Mouse (Mus musculus) spleen, postnatal 10 days (tissue): Measurements from ENCODE around the gene Spns3.
"Not testable (repeated sequence)": the region's sequence is repeated elsewhere in the genome, so short reads cannot be mapped to it uniquely, and the experiment has no call there.

Experiments
- DNase-seq, 2 experiments: peaks; one replicate each; pipeline ENCODE4 v3.0.0; 2021 to 2022; ENCODE audit warnings: low spot score in 2 of 2

The Spns3 gene

DNA sequence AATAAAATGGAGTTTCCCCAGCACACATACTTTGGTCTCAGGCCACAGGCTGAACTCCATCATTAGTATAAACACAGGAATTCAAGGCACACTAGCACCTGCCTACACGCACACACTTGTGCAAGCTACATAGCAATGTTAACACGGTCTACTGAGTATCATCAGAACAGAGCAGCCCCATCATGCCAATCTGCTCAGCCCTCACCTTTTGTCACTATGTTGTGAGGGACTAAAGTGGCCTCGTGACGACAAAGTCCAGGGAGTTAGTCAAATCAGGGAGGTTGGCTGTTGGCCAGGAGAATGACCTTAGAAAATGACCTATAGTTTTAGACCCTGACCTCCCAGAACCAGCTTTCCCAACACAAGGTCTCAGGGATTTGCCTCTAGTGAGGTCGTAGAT is 7.8 kb upstream of the Spns3 start:
- no peak for DNase-seq

DNA sequence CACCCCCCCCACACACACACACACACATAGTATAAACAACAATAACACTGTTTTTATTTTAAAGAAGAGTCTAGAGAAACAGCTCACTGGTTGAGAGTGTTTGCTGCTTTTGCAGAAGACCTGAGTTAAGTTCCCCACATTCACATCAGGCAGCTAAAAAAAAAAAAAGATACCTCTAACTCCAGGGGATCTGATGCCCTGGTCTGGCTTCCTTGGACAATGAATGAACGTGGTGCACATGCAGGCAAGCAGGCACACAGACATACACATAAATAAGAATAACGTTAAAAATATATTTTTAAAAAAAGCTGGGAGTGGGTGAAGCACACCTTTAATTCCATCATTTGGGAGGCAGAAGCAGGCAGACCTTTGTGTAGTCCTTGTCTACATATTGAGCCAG is 6.6 kb upstream of the Spns3 start:
- no peak for DNase-seq

DNA sequence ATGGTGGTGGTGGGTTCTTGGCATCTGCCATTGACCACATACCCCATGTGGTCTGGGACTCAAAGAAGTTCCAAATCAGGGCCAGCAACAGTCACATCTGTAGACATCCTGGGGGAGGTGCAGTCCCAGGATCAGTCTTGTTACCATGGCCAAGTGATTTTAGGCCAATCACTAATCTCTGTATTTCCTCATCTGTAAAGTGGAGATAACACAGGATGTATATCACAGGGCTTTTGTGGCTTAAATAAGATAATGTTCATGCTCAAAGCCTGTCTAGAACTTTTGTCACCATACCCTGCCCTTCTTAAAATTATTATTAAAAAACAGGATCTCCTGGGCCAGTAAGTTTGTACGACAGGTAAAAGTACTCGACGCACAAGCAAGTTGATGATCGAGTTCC is 6.2 kb upstream of the Spns3 start:
- DNase-seq, result no peak

DNA sequence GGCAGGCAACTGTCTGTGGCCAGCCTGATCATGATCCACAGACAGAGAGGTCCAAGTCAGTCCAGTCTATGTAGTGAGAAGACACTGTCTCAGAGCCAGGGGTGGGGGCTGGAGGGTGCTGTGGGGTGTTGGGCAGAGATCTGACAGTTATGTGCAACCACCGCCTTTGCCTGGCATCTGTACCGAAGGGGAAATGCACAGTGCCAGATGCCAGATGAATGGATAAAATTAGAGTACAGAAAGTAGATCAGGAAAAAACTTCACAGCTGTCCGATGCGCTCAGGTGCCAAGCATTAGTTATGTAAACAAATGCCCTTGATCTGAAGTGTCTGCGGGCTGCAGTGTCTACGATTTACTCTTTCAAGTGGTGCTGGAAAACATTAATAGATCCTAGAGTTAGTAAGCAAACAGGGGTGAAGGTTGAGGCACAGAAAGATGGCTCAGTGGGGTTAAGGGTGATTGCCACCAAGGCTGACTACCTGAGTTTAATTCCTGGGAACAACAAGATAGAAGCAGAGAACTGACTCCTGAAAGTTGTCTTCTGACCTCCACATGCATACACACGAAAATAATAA is 1.3 kb upstream of the Spns3 start:
- DNase-seq, result peak in 1 of 2 experiments; percentile 32

DNA sequence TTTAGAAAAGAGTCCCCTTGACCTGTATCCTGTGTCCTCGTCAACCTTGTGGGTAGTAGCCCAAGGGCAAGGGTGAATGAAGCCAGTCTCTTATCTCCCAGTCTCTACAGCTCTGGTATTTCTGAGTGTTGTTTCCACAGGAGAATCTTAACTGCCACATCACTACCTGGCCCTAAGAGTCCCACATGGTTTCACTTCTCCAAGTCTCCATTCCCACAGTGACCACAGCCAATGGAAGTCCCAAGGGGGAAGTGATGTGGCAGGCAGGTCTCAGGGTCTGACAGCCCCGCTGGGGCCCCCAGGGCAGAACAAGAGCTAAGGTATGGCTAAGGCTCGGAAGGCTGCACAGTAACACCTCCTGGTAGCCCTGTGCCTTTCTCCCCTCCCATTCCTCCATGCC is 3.1 kb downstream of the Spns3 start:
- DNase-seq, result no peak

DNA sequence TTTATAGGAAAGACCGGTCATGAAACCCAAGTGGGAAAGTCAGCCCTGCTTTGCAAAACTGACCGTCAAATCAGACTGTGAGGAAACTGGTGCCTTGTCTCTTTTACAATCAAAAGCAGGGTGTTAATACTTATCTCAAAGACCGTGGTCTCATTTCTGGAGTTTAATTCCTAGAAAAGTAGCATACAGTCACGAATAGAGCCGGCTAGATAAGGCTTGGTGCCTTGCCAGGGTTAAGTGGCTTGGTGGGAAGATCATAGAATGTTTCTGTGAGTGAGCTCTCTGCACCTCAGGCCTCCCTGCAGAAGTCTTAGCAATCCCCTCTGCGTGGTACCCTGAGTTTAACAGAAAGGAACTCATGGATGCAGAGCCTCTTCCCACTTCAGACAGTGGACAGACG is 5.6 kb downstream of the Spns3 start:
- DNase-seq, result no peak

DNA sequence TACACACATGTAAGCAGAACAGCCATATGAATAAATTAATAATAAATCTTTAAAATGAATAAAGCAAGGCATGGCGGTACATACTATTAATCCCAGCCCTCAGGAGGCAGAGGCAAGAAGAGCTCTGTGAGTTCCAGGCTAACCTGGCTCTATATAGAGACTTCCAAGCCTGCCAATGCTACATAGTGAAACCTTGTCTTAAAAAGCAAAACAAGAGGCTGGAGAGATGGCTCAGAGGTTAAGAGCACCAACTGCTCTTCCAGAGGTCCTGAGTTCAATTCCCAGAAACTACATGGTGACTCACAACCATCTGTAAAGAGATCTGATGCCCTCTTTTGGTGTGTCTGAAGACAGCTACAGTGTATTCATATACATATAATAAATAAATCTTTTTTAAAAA is 6.6 kb downstream of the Spns3 start:
- DNase-seq, result not testable (repeated sequence)

DNA sequence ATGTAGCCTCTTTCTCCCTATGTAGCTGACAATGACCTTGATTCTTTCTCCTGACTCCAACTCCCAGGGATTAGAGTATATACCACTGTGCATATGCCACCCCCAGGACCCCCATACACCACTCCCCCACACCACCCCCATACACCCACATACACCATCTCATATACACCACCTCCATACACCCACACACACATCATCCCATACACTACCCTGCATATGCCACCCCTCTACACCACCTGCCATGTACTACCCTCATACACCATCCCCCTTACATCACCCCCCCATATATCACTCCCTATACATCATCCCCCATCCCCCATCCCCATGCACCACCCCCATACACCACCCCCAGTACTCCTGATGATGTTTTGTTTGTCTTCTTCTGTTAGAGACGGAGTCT is 7.7 kb downstream of the Spns3 start:
- DNase-seq, result no peak

DNA sequence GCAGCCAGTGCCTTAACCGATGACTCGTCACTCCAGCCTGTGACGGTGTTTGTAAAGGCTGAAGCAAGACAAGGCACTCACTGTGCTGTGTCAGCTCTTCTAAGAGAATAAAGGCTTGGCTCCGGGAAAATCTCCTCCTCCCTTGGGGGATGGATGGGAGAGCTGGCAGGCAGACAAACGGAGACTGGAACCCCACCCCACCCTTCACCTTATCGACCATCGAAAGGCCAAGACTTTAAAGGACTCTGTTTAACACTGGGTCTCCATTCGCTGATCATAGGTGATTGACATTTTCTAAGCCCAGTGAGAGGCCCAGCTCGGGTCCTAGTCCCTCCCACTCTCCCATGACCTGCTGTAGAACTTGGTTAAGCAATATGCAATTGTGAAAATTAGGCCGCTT is 8.4 kb downstream of the Spns3 start:
- no peak for DNase-seq

DNA sequence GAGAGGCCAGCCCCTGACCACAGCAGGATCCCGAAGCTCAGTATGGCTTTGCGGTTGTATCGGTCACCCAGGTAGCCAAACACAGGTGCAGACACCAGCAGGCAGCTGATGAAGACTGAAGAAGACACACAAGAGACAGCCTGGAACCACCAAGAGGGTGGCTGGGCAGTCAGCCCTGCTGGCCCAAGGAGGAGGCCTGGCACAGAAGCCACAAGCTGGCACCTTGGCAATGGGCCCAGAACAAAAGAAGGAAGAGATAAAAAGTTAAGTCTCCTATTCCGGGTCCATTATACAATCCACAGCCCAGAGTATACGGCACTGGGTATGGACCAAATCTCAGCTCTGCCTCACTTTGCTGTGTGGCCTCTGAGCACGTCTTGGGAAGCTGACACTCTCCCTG is 9.9 kb downstream of the Spns3 start:
- DNase-seq, result no peak

DNA sequence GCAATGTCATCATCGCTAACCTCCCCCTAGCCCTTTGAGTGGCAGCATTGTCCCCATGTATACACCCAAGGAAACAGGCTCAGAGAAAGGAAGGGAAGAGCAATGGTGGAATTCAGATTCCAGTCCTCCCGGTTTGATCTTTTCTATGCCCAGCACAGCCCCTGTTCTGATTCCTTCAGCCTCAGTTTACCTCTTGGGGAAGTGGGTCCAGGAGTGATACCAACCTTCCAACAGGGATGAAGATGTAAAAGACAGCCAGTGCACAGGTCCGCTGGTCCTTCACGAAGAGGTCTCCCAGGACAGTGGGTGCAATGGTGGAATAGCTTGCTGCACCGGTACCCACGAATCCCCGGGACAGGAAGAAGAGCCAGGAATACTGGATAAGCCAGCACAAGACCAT is 11.5 kb downstream of the Spns3 start:
- no peak for DNase-seq

DNA sequence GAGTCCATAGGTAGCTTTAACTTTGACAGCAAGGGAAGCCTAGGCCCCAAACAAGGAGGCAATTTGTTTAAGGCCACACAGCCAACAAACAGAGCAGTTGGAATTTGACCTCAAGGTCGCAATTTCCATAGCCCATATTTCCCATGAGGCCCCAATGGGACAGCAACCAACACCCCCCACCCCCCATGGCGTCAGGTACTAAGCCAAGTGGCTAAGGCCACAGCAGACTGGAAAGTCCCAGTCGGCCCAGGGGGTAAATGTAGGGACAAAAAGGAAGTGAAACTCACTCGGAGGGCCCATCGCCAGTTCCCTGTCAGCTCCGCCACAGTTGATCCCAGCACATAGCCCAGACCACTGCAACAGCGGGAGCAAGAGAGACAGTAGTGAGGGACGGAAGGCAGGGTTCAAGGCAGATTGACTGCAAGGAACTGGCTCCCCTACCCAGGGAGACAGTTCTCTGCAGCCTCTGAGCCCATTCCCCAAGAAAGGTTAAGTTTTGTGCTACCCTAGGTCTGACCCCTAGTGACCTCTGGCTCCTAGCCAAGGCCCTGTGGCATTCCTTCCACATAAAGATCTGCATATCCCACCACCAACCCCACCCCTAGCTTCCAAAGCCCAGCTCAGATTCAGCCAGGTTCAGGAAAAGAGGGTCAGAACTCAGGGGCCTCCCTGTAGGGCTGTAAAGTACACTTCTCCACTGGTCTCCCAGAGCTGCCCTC is 12.1 kb downstream of the Spns3 start:
- DNase-seq, result peak in 1 of 2 experiments; percentile 60

DNA sequence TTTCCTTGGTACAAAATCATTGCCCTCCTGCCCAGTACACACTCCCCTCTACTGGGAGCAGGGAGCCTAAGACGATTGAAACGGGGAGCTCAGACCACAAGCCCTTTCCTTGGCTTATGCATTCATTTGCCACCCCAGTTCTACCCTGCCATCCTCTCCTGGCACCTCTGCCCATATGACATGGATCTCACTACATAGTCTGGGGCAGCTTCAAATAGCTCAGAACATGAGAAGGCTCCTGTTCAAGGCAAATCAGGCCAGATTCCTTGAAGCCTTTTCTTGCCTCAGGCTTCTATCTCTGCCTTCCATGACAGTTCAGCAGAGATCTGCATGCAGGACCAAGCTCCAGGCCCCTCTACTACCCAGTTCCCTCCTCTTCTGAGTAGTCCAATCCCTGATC is 12.8 kb downstream of the Spns3 start:
- no peak for DNase-seq

DNA sequence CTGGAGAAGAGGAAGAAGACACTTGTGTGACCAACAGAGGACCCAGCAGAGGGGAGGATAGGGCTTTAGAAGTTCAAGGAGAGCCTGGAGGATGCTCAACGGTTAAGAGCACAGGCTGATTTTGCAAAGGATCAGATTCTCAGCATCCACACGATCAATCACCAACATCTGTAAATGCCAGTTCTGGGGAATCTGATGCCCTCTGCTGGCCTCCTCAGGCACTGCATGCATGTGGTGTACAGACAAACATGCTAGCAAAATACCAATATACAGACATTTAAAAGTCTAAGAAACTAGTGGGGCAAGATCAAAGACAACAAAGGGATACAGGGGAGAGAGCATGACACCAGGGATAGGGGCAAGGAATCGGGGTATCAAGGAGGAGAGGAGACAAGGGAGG is 14.8 kb downstream of the Spns3 start:
- peak; percentile 28 to 65 for DNase-seq

DNA sequence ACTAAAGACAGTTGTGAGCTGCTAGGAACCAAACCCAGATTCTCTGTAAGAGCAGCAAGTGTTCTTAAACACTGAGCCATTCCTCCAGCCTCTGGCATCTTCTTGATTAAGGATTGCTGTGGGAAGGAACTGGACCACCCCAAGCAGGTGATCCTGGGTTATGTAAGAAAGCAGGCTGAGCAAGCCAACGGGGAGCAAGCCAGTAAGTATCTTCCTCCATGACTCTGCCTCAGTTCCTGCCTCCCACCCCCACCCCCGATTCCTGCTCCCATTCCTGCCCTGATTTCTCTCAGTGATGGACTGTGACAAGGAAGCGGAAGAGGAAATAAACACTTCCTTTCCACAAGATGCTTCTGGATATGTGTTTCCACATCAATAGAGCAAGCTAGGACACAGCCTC is 17.4 kb downstream of the Spns3 start:
- DNase-seq, result no peak

DNA sequence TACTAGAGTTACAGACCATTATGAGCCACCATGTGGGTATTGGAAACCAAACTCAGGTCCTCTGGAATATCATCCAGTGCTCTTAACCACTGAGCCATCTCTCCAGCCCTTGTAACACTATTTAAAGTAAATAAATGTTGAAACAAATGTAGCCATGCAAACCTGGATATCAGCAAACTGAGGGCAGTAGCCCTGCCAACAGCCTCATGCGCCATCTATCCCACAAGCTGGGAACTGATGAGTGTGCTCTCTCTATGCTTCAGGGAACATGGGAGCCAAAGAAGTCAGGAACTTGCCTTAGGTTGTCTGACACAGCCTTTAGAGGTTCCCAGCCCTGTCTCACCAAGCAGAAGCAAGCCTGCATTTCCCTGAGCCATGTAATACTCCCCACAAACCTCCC is 18.7 kb downstream of the Spns3 start:
- no peak for DNase-seq

DNA sequence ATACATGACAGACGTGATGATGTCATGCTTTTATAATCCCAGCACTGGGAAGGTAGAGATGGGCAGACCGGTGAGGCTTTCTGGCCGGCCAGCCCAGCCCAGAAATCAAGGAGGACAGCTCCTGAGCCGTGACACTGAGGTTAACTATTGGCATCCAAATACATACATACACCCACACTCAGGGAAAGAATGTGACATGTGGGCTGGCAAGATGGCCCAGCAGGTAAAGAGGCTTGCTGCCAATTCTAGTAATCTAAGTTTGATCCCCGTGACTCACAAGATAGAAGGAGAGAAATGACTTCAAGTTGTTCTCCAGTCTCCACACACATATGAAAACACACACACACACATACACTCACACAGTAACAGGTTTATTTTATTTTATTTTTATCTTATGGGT is 19.2 kb downstream of the Spns3 start:
- DNase-seq, result no peak

DNA sequence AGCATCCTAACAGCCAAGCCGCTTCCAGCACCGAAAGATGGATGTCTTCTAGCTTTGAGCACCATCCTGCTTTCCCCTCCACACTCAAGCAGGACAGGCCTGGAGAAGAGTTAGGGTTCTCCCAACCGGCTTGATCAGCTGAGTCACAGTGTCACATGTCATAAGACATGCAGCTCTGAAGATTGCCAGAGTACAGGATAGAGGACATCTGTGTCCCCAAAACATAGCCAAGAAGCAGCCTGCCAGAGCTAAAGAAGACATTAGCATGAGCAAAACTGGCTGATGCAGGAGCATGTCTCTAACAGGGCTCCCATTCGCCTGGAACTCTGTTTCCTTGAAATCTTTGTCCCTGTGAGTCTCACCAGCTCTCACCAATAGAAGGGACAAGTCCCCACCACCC is 24.1 kb downstream of the Spns3 start:
- no peak for DNase-seq

DNA sequence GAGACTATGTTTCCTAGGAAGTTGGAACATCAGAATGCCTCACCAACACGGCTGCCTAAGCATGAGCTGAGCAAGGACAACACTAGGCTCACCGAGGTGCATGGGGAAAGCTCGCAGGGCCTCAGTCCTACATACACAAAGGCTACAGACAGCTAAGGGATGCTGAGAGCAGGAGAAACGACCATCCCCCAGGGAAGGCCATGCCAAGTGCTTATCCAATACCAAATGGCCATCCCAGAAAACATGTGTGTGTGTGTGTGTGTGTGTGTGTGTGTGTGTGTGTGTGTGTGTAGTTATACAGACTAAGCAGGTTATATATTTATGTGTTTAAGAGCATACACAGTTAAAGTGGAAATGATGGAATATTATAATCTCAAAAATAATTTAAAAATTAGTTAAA is 26.6 kb downstream of the Spns3 start:
- DNase-seq, result no peak

DNA sequence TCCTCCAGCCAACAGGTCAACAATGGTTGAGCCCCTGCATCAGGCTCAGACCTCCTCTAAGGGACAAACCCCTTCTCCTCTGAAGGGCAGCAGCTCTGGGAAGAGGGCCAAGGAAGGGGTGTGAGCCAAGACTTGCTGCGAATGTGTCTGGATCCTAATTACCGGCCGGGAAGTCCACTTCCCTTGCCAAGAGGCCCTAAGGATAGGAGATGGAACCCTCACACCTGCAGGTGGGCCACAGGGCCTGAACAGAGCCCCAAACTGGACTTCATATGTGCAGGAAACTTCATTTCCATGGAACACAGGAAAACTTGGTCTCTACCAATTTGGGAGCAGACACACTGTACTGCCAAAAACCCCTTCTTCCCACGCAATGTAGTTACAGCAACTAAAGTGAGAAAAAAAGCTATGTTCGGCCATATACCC is 27.7 kb downstream of the Spns3 start:
- no peak for DNase-seq

DNA sequence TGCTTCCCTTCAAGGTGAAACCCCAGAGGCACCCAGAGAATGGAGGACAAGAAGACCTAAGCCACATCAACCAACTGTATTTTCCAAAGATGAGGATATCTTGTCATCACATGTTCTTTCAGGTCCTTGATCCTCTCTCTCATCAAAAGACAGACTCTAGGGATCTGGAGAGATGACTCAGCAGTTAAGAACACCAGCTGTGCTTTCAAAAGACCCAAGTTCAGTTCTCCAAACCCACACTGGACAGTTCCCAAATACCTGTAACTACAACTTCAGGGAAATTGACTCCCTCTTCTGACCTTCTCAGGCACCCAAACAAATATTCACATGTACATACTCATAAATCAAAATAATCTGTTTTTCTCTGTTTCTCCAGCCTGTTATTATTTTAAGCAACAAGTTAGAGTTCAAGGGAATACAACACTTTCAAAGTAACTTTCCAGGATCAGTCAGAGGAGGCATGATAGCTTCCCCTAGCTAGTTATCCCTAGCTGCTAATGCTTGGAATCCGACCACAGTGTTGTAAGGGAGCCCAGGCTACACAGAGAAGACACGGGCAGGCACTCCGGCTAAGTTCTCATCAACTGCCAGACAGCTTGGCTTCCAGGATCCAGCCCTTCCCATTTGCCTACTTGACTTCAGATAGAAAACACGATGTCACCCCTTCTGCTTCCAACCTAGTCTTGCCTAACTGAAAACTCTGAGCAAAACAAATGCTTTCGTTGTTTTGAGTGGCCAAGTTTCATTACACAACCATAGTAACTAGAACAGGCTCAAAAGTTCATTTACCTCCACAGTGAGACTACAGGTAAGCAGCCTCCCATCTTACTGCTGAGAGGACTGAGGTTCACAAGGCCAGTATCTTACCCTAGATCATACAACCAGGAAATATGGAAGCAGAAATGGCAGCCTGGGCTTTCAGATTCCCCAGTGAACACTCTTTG is 28.4 kb downstream of the Spns3 start:
- no peak for DNase-seq

DNA sequence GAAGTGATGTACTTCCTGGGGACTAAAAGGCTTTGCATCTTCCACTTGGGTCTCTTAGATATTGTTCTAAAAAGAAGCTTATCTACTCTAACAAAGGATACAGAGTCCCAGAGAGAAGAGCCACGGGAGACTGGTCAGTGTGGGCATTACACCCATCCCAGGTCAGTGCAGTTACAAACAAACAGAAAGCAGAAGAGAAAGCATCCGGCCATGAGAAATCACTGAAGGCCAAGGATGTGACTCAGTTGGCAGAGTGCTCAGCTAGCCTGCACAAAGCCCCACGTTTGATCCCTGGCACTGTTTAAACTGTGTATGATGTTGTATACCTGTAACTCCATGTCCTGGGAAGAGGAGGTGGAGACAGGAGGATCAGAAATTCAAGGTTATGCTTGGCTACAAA is 30.4 kb downstream of the Spns3 start:
- no peak for DNase-seq

DNA sequence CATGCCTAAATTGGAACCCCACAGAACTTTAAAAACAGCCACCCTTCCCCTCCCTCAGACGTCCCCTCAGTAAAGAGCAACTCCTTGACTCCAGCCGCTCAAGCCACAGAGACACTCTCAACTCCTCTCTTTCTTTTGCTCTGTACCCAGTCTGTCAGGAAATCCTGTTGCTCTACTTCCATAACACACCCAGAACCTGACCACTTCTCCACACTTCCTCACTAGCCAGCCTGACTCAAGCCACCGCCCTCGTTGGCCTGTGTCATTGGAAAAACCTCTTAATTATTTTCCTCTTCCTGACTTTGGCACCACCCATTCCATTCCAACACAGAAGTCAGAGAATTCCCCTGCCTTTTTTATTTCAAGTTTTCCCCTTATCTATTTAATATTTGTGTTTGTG is 31.1 kb downstream of the Spns3 start:
- no peak for DNase-seq
